Mouse (Mus musculus) kidney, adult 2 months (tissue): ENCODE measurements around the gene Cd79b. TPM values are rescaled to one million over a fixed set of nuclear protein-coding genes. Genes with fewer than 3 reads are reported as not detected.

Source experiments
- DNase-seq: peaks from one replicate; pipeline ENCODE4 v3.0.0; 2021
- H3K27ac ChIP-seq: fragments of 200-500 bp; 2 replicates; pipeline ENCODE4 v1.5.1; 2012; ENCODE audit warnings: low read depth, low read length, control low read depth, inconsistent platforms; ENCODE audit not compliant: insufficient read depth
- H3K27me3 ChIP-seq: fragments of 200-500 bp; replicated peaks from 2 replicates; pipeline ENCODE4 v1.6.1; 2012; ENCODE audit warnings: mild to moderate bottlenecking, moderate library complexity, low read length, inconsistent platforms; ENCODE audit not compliant: control insufficient read depth, insufficient read depth
- H3K36me3 ChIP-seq: fragments of 200-500 bp; 2 replicates; pipeline ENCODE4 v1.6.1; 2012; ENCODE audit warnings: mild to moderate bottlenecking, moderate library complexity, low read length, inconsistent platforms; ENCODE audit not compliant: control insufficient read depth, insufficient read depth
- H3K4me1 ChIP-seq: fragments of 200-500 bp; 2 replicates; pipeline ENCODE4 v1.6.1; 2011; ENCODE audit warnings: low read length; ENCODE audit not compliant: control insufficient read depth, insufficient read depth
- H3K4me3 ChIP-seq: fragments of 200-500 bp; 2 replicates; pipeline ENCODE4 v1.5.1; 2011; ENCODE audit warnings: mild to moderate bottlenecking, low read depth, low read length, control low read depth; ENCODE audit not compliant: insufficient read depth
- CTCF ChIP-seq: fragments of 200-500 bp; conservative IDR thresholded peaks from 2 replicates; pipeline ENCODE4 v1.5.1; 2011; ENCODE audit warnings: low read depth, mild to moderate bottlenecking, control low read depth, low read length, moderate library complexity, mixed read lengths; ENCODE audit not compliant: insufficient read depth, insufficient read length
- POLR2A ChIP-seq: fragments of 200-500 bp; IDR thresholded peaks from one replicate; pipeline ENCODE4 v1.6.1; 2011; ENCODE audit warnings: low read depth, low read length, control low read depth
- WGBS: fragments of 180-500 bp; shearing (Covaris S2); methylation state at CpG from one replicate; pipeline ENCODE4 v1.1.7; 2018; 5-methylcytosine and 5-hydroxymethylcytosine counted together
- polyA plus RNA-seq: library from polyadenylated mRNA; depleted of rRNA; stranded (reverse); fragments of >200 nt; gene quantifications from 2 replicates; pipeline ENCODE4 v1.2.3, GENCODE M21; 2012

Cd79b gene
- polyA plus RNA-seq, 1 experiment = 17.9 TPM

GRCm38 (mm10) chr11:106318406-106319366, 4.1 kb upstream of the Cd79b start:
- TF ChIP-seq POLR2A (no peak), CTCF (no peak)
- Histone ChIP-seq H3K27me3 (no peaks in the 10 kb centered on the region), H3K36me3 (no peaks in the 10 kb centered on the region), H3K4me1 (0 out of 2 replicates have a peak, but pooled peaks cover 3% of the 10 kb centered on the region), H3K4me3 (no peak overlapping the region), H3K27ac (no peak overlapping the region)
- peak; percentile 18 for DNase-seq
- WGBS = 50% methylated on average over 21 of the region's 21 CpGs

GRCm38 (mm10) chr11:106317801-106318200, 3.2 kb upstream of the Cd79b start:
- no peaks in the 10 kb centered on the region for H3K27me3 ChIP-seq
- no peaks in the 10 kb centered on the region for H3K36me3 ChIP-seq
- WGBS = 83% methylated on average over 7 of the region's 7 CpGs
- H3K4me3 ChIP-seq = no peak overlapping the region
- no peak overlapping the region for H3K27ac ChIP-seq
- TF ChIP-seq POLR2A = no peak
- TF ChIP-seq CTCF = no peak
- 0 out of 2 replicates have a peak, but pooled peaks cover 3% of the 10 kb centered on the region for H3K4me1 ChIP-seq
- no peak for DNase-seq

- 0 out of 2 replicates have a peak, but pooled peaks cover 3% of the 10 kb centered on the region for H3K4me1 ChIP-seq
- 96% methylated on average over 1 of the region's 1 CpGs for WGBS
Observed at GRCm38 (mm10) chr11:106316416-106316815, 1.9 kb upstream of the Cd79b start.

GRCm38 (mm10) chr11:106313533-106313932, 1.0 kb downstream of the Cd79b start:
- Histone ChIP-seq H3K36me3 (no peaks in the 10 kb centered on the region), H3K27me3 (no peaks in the 10 kb centered on the region), H3K4me1 (no peaks in the 10 kb centered on the region), H3K4me3 (no peak overlapping the region), H3K27ac (no peak overlapping the region)
- 62% methylated on average over 5 of the region's 5 CpGs for WGBS
- no peak for TF ChIP-seq CTCF
- TF ChIP-seq POLR2A = no peak
- no peak for DNase-seq

More at GRCm38 (mm10) chr11:106316416-106316815, 1.9 kb upstream of the Cd79b start:
- no peak for DNase-seq
- Histone ChIP-seq H3K27me3 (no peaks in the 10 kb centered on the region), H3K36me3 (no peaks in the 10 kb centered on the region), H3K4me3 (no peak overlapping the region), H3K27ac (no peak overlapping the region)
- TF ChIP-seq POLR2A = no peak
- TF ChIP-seq CTCF = no peak

- no peak for DNase-seq
- Histone ChIP-seq H3K27me3 (no peaks in the 10 kb centered on the region), H3K4me1 (no peaks in the 10 kb centered on the region), H3K27ac (no peak overlapping the region), H3K36me3 (no peaks in the 10 kb centered on the region), H3K4me3 (no peak overlapping the region)
- 74% methylated on average over 5 of the region's 5 CpGs for WGBS
- TF ChIP-seq CTCF (no peak), POLR2A (no peak)
Observed at GRCm38 (mm10) chr11:106310123-106310522, 4.4 kb downstream of the Cd79b start.

GRCm38 (mm10) chr11:106308162-106308561, 6.4 kb downstream of the Cd79b start:
- H3K4me1 ChIP-seq = no peaks in the 10 kb centered on the region
- no peak for DNase-seq
- no peaks in the 10 kb centered on the region for H3K27me3 ChIP-seq
- TF ChIP-seq CTCF (no peak), POLR2A (no peak)
- 44% methylated on average over 11 of the region's 11 CpGs for WGBS
- H3K4me3 ChIP-seq = no peak overlapping the region
- no peak overlapping the region for H3K27ac ChIP-seq
- no peaks in the 10 kb centered on the region for H3K36me3 ChIP-seq

- no peak for TF ChIP-seq CTCF
- TF ChIP-seq POLR2A = no peak
- Histone ChIP-seq H3K27ac (no peak overlapping the region), H3K36me3 (no peaks in the 10 kb centered on the region), H3K4me1 (no peaks in the 10 kb centered on the region), H3K27me3 (no peaks in the 10 kb centered on the region), H3K4me3 (no peak overlapping the region)
- WGBS = 67% methylated on average over 5 of the region's 5 CpGs
- DNase-seq = no peak
Observed at GRCm38 (mm10) chr11:106307432-106307831, 7.1 kb downstream of the Cd79b start.
